ENCODE assay signal across 23 mouse cellular contexts in the genomic region with DNA sequence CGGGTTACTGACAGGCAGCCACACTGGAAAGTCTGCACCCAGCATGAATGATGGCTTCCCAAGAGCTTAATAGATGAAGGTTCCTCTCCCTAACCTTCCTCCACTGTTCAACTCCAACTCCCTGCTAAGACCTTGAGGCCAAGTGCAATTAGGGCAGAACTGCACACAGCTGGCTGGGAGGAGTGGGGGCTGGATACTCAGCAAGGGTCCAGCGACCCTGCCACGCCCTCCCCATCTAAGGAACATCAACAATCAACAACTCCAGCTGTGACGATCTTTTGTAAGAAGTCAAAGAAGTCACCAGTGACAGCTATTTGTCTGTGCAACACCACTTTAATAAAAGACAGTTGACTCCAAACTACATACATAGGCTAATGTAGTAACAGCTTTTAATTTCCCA.
"Had no signal": no experiment of that assay in that cellular context is flagged by ENCODE, and none has a peak within 500 bp of the region (broad histone marks: within the 10 kb centered on the region; RNA-seq: fewer than 3 reads in every experiment).

No protein-coding gene starts in this region.

- H3K27me3 ChIP-seq: limb, embryonic 15.5 days; midbrain, embryonic 13.5 days had no signal

- H3K4me2 ChIP-seq: limb, embryonic 12.5 days; limb, embryonic 15.5 days; liver, embryonic 11.5 days; lung, embryonic 14.5 days; midbrain, embryonic 13.5 days; neural tube, embryonic 12.5 days; neural tube, embryonic 15.5 days had no signal

- H3K9ac ChIP-seq: limb, embryonic 12.5 days; limb, embryonic 15.5 days; liver, embryonic 14.5 days; liver, postnatal 0 days; lung, embryonic 14.5 days; midbrain, embryonic 13.5 days; neural tube, embryonic 12.5 days; neural tube, embryonic 15.5 days had no signal

- ATAC-seq: intestine, embryonic 16.5 days; liver, postnatal 0 days; lung, postnatal 0 days; midbrain, embryonic 13.5 days; midbrain, embryonic 16.5 days had no signal

- H3K9me3 ChIP-seq: limb, embryonic 12.5 days; limb, embryonic 15.5 days; megakaryocyte, embryonic 14.5 days; midbrain, embryonic 10.5 days; midbrain, embryonic 13.5 days; neural tube, embryonic 12.5 days; neural tube, embryonic 15.5 days had no signal

- H3K4me3 ChIP-seq: limb, embryonic 12.5 days; limb, embryonic 15.5 days; megakaryocyte, embryonic 14.5 days; midbrain, embryonic 10.5 days; midbrain, embryonic 13.5 days; neural tube, embryonic 12.5 days; neural tube, embryonic 15.5 days had no signal

- DNase-seq: kidney, adult 18-20 months; kidney, adult 9 months; kidney, postnatal 14 days; kidney, postnatal 4 days; left cerebral cortex, postnatal 4 days; liver, postnatal 0 days; lung, embryonic 14.5 days; lung, postnatal 36 days; retina, postnatal 1 day; thymus, adult 18-20 months; thymus, postnatal 25 days had no signal

- H3K27ac ChIP-seq: limb, embryonic 12.5 days; limb, embryonic 15.5 days; liver, embryonic 14.5 days; midbrain, embryonic 10.5 days; midbrain, embryonic 13.5 days; neural tube, embryonic 12.5 days; neural tube, embryonic 15.5 days had no signal

- H3K36me3 ChIP-seq: limb, embryonic 12.5 days; limb, embryonic 15.5 days; midbrain, embryonic 10.5 days; midbrain, embryonic 13.5 days; neural tube, embryonic 12.5 days; neural tube, embryonic 15.5 days had no signal
